Mouse (Mus musculus) c-Kit-positive CD71-negative TER-119-negative erythroid progenitor cells, embryonic 14.5 days (primary cell): Measurements from ENCODE around the gene Ostf1.

ENCODE experiments used
- DNase-seq: peaks from one replicate; pipeline ENCODE4 v3.0.0-alpha.2; 2013; ENCODE audit warnings: low read depth

Ostf1 gene

DNA sequence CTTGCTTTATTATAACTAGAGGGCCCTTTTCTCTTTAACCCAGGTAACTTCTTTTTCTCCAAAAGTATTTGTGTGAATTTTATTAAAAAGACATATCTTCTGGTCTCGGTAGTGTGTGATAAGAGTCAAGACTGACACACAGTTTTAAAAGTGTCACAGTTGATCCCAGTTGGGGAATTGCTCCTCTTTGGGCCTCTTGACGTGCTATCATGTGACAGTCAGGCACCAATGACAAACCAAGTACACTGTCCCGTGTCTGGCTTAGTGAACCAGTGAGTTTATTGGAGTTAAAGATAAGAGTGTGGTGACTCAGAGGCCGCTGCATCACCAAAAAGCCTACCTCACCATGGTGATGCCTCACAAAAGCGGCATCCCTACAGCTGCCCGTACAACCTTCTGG lies 12.5 kb upstream of the Ostf1 start:
- no peak for DNase-seq

DNA sequence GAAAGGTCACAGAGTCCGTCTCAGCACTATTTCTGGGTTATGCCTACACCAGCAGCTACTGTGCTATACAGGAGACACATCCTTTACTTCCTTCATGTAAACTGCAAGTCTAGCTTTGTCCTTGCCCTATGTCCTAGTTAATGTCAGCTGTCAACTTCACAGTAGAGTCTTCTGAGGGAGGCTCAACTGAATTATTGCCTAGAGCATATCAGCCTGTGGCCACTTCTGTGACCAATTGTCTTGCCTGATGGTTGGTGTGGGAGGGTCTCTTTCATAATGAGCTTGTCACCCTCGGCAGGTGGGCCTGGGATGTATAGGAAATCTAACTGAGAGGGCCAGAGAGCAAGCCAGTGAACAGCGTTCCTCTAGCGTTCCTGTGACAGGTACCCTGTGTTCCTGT lies 11.8 kb upstream of the Ostf1 start:
- DNase-seq = no peak

DNA sequence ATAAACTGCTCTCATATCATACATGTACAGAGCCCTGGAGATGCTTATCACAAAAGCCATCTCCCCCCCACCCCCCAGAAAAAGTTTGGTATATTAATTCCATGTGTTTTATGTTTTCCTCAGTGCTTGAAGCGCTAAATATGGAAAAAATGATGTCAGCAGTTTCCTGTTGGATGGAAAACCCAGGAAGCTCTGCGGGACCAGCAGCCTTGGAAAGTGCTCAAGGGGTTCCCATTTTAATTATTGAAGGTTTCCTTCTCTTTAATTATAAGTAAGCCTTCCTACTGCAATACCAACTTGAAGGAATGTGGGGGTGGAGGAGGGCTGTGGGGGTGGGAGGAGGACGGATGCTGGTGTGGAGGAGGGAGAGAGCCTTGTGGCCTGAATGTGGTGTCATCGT lies 9.4 kb upstream of the Ostf1 start:
- no peak for DNase-seq

GRCm38 (mm10) chr19:18639552-18639951 lies 7.9 kb upstream of the Ostf1 start:
- no peak for DNase-seq

GRCm38 (mm10) chr19:18638949-18639348 lies 7.3 kb upstream of the Ostf1 start:
- DNase-seq = no peak

GRCm38 (mm10) chr19:18637954-18638353 lies 6.3 kb upstream of the Ostf1 start:
- DNase-seq = no peak

GRCm38 (mm10) chr19:18632231-18633185 lies 885 bp upstream of the Ostf1 start:
- DNase-seq = no peak

GRCm38 (mm10) chr19:18631161-18631643 lies 421 bp downstream of the Ostf1 start:
- no peak for DNase-seq

- no peak for DNase-seq
These were observed 1.2 kb downstream of the Ostf1 start for GRCm38 (mm10) chr19:18630221-18631119.

DNA sequence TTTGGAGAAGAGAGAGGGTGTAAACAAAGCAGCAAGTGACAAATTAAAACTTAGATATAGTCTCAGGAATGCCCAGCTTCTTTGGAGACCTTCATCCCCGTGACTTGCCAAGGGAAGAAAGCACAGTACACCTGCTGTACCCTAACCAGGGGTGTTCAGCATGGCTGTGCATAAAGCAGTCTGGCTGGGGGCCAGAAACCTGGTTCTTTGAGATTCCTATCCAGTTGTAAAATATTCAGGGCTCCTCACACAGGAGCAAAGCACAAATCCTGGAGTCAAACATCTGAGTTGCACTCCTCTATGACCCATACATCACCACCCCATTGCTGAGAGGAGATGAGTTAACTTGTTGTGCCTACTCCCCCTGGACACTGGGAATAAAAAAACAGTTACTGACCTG lies 2.0 kb downstream of the Ostf1 start:
- no peak for DNase-seq

- no peak for DNase-seq
These were observed 7.7 kb downstream of the Ostf1 start for GRCm38 (mm10) chr19:18623894-18624293.

DNA sequence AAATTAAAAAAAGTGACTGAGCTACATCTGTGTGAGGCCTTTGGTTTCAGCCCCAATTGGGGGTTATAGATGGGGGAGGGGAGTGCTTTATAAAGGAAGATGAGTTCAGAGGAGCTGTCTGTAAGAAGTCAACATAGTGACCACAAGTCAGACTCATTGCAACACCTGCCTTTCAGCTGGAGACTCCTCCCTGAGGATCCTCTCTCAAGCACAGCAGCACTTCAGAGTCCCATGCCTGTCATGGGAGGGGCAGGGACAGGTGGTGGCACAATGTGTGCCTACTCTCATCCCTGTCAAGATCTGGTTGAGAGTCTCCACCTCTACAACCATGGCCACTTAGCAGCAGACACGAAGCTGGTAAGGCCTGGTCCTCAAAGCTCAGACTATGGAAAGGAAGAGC lies 11.9 kb downstream of the Ostf1 start:
- no peak for DNase-seq

DNA sequence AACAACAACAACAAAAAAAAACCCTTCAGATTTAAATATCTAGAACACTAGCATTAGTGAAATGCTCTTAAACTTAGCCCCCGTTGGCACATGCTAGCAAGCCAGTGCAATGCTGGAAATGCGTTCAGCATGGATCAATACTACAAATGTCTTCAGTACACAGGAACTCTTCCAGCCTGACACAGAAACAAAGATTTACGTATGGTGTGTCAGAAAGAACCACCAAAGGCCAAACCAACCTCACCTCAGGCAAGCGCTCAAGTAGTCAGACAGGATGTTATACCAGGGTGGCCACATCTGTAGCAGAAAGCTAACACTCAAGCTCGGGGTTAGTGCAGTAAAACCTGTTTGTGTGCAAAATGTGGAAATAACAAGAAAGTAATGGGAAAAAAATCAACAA lies 12.6 kb downstream of the Ostf1 start:
- no peak for DNase-seq

DNA sequence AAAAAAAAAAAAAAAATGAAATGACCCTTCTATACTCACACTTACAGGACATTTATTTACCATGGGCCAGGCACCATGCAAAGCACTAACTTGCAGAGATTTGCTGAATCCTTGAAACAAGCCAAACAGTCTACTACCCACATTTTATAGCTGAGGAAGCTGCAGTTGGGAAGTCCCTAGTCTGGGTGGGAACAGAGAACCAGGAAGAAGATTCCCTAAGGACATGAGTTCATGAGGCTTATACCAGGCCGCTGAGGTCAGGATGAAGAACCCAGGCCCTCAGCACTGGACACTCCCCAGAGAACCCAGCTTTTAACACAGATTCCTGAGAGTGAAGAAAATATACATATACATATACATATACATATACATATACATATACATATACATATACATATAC lies 14.1 kb downstream of the Ostf1 start:
- no peak for DNase-seq

GRCm38 (mm10) chr19:18615680-18616240 lies 15.9 kb downstream of the Ostf1 start:
- DNase-seq = no peak

GRCm38 (mm10) chr19:18614337-18614736 lies 17.3 kb downstream of the Ostf1 start:
- no peak for DNase-seq

DNA sequence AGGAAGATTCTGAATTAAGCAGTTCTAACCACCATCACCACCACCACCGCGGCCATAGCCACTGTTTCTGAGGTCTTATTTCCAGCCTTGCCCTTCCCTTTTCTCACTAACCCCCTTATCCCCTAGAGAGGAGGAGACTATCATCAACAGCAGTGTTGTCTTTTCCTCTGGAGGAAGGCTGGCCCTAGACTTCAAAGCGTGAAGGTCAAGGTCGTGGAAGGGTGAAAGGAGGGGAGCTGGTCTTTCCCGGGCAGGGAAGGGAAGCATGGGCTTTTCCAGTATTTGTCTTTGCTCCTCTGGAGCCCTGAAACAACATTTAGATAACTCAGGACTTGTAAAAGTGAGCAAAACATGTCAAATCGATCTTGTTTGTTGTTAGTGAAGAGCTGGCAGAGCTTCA lies 22.6 kb downstream of the Ostf1 start:
- no peak for DNase-seq

GRCm38 (mm10) chr19:18607907-18608306 lies 23.7 kb downstream of the Ostf1 start:
- DNase-seq = no peak

- no peak for DNase-seq
These were observed 28.6 kb downstream of the Ostf1 start for GRCm38 (mm10) chr19:18603011-18603410.

DNA sequence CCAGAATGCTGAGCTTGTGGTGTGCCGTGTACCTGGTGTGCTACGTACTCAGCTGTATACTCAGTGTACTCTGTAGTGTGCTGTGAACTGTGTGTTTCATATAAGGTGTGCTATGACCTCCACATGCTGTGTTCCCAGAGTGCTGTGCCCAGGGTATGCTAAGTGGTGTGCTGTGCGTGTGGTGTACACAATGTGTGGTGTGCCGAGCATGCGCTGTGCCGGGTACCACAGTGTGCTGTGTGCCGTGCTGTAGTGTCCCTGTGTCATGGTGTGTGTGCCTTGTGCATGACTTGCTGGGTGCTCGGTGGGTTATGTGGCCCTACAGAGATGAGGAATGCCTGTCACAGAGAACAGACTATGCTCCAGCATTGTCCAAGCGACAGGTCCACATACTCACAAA lies 31.0 kb downstream of the Ostf1 start:
- DNase-seq = no peak

DNA sequence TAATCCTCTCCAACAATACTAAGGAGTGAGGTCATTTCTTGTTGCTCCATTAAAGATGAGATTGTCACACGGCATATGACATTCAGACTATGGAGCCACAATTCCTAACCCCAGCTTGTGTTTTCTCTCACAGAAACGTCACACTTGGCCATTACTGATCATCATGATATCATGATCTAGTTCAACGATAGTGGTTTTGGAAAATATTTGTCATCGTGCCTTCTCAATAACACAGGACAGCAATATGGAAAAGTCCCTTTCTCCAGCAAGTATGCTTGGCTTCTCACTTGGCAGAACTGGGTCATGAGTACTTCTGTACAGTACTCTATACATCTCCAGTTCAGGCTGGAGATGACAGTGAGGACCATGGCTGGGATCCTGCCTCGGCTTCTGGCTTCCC lies 32.0 kb downstream of the Ostf1 start:
- DNase-seq = no peak

- no peak for DNase-seq
These were observed 32.6 kb downstream of the Ostf1 start for GRCm38 (mm10) chr19:18599051-18599450.
